Mouse (Mus musculus): Measurements from ENCODE around the gene Tle6. TPM values are rescaled to one million over a fixed set of nuclear protein-coding genes. Genes with fewer than 3 reads are reported as not detected.

Gene Tle6
- total and polyA plus RNA-seq, 3 experiments: 16.9 to 31.9 TPM; not detected in 1

GRCm38 (mm10) chr10:81620786-81621185 lies 19.9 kb upstream of the Tle6 start:
- Histone ChIP-seq H3K36me3 (ENCODE audit: control insufficient read depth in 1 of 2, insufficient read depth in 2 of 2, low read length in 2 of 2) (no peaks in the 10 kb centered on the region), H3K9me3 (replicated peaks; ENCODE audit: insufficient read depth, low read length) (no peaks in the 10 kb centered on the region), H3K4me1 (ENCODE audit: control insufficient read depth in 1 of 2, insufficient read depth in 2 of 2, low read length in 2 of 2) (0 out of 4 replicates have a peak, but pooled peaks cover 0 to 3% of the 10 kb centered on the region in 2 experiments), H3K79me2 (ENCODE audit: control insufficient read depth, insufficient read depth, low read length, poor library complexity) (no peaks in the 10 kb centered on the region), H3K9ac (ENCODE audit: control insufficient read depth, low read depth, low read length, poor library complexity, severe bottlenecking) (no peak overlapping the region), H3K27me3 (ENCODE audit: control insufficient read depth in 1 of 2, insufficient read depth in 2 of 2, low read length in 2 of 2) (no peaks in the 10 kb centered on the region), H3K4me3 (ENCODE audit: control insufficient read depth in 1 of 2, insufficient read depth in 1 of 2, low read depth in 2 of 2, low read length in 2 of 2) (no peak overlapping the region), H3K27ac (ENCODE audit: control insufficient read depth, low read depth, low read length) (no peak overlapping the region)
- no peak for DNase-seq (ENCODE audit: low read depth, low spot score)
- TF ChIP-seq MXI1 (IDR thresholded peaks at IDR 0.05; ENCODE audit: low read depth, low read length) (no peak), TBP (IDR thresholded peaks at IDR 0.05; ENCODE audit: low read depth, low read length) (no peak), CHD1 (IDR thresholded peaks at IDR 0.05; ENCODE audit: low read depth, low read length) (no peak), CHD2 (IDR thresholded peaks at IDR 0.05; ENCODE audit: low read length) (no peak), BHLHE40 (IDR thresholded peaks at IDR 0.05; ENCODE audit: borderline replicate concordance, low read depth, low read length) (no peak), ZC3H11A (IDR thresholded peaks at IDR 0.05; ENCODE audit: low read depth, low read length) (no peak), ETS1 (IDR thresholded peaks at IDR 0.05; ENCODE audit: low read depth, low read length) (no peak), MAX (IDR thresholded peaks at IDR 0.05; ENCODE audit: low read length) (no peak)

GRCm38 (mm10) chr10:81619976-81620375 lies 19.1 kb upstream of the Tle6 start:
- no peak for DNase-seq (ENCODE audit: low read depth, low spot score)
- Histone ChIP-seq H3K36me3 (ENCODE audit: control insufficient read depth in 1 of 2, insufficient read depth in 2 of 2, low read length in 2 of 2) (no peaks in the 10 kb centered on the region), H3K9me3 (replicated peaks; ENCODE audit: insufficient read depth, low read length) (no peaks in the 10 kb centered on the region), H3K27ac (ENCODE audit: control insufficient read depth, low read depth, low read length) (no peak overlapping the region), H3K9ac (ENCODE audit: control insufficient read depth, low read depth, low read length, poor library complexity, severe bottlenecking) (no peak overlapping the region), H3K27me3 (ENCODE audit: control insufficient read depth in 1 of 2, insufficient read depth in 2 of 2, low read length in 2 of 2) (no peaks in the 10 kb centered on the region; a peak in 1 of 4 replicates), H3K4me1 (ENCODE audit: control insufficient read depth in 1 of 2, insufficient read depth in 2 of 2, low read length in 2 of 2) (0 out of 4 replicates have a peak, but pooled peaks cover 0 to 3% of the 10 kb centered on the region in 2 experiments), H3K79me2 (ENCODE audit: control insufficient read depth, insufficient read depth, low read length, poor library complexity) (no peaks in the 10 kb centered on the region), H3K4me3 (ENCODE audit: control insufficient read depth in 1 of 2, insufficient read depth in 1 of 2, low read depth in 2 of 2, low read length in 2 of 2) (no peak overlapping the region)
- TF ChIP-seq JUND (IDR thresholded peaks at IDR 0.05; ENCODE audit: low read depth, low read length): no peak

- H3K79me2 ChIP-seq (ENCODE audit: control insufficient read depth, insufficient read depth, low read length, poor library complexity): no peaks in the 10 kb centered on the region
- no peaks in the 10 kb centered on the region; a peak in 1 of 4 replicates for H3K27me3 ChIP-seq (ENCODE audit: control insufficient read depth in 1 of 2, insufficient read depth in 2 of 2, low read length in 2 of 2)
- DNase-seq (ENCODE audit: low read depth, low spot score): no peak
- no peak overlapping the region for H3K9ac ChIP-seq (ENCODE audit: control insufficient read depth, low read depth, low read length, poor library complexity, severe bottlenecking)
- no peaks in the 10 kb centered on the region for H3K4me1 ChIP-seq (ENCODE audit: control insufficient read depth in 1 of 2, insufficient read depth in 2 of 2, low read length in 2 of 2)
- no peak overlapping the region for H3K27ac ChIP-seq (ENCODE audit: control insufficient read depth, low read depth, low read length)
- H3K36me3 ChIP-seq (ENCODE audit: control insufficient read depth in 1 of 2, insufficient read depth in 2 of 2, low read length in 2 of 2): no peaks in the 10 kb centered on the region
- TF ChIP-seq UBTF (IDR thresholded peaks at IDR 0.05; ENCODE audit: borderline replicate concordance, insufficient read depth, low read depth, low read length) (no peak), BHLHE40 (IDR thresholded peaks at IDR 0.05; ENCODE audit: borderline replicate concordance, low read depth, low read length) (no peak), NELFE (IDR thresholded peaks at IDR 0.05; ENCODE audit: low read depth, low read length) (no peak)
- H3K4me3 ChIP-seq (ENCODE audit: control insufficient read depth in 1 of 2, insufficient read depth in 1 of 2, low read depth in 2 of 2, low read length in 2 of 2): no peak overlapping the region
- H3K9me3 ChIP-seq (replicated peaks; ENCODE audit: insufficient read depth, low read length): no peaks in the 10 kb centered on the region
Measured at GRCm38 (mm10) chr10:81615486-81615885, 14.6 kb upstream of the Tle6 start.
